Comparison of ENCODE assay signal across 8 mouse cellular contexts in the genomic region with DNA sequence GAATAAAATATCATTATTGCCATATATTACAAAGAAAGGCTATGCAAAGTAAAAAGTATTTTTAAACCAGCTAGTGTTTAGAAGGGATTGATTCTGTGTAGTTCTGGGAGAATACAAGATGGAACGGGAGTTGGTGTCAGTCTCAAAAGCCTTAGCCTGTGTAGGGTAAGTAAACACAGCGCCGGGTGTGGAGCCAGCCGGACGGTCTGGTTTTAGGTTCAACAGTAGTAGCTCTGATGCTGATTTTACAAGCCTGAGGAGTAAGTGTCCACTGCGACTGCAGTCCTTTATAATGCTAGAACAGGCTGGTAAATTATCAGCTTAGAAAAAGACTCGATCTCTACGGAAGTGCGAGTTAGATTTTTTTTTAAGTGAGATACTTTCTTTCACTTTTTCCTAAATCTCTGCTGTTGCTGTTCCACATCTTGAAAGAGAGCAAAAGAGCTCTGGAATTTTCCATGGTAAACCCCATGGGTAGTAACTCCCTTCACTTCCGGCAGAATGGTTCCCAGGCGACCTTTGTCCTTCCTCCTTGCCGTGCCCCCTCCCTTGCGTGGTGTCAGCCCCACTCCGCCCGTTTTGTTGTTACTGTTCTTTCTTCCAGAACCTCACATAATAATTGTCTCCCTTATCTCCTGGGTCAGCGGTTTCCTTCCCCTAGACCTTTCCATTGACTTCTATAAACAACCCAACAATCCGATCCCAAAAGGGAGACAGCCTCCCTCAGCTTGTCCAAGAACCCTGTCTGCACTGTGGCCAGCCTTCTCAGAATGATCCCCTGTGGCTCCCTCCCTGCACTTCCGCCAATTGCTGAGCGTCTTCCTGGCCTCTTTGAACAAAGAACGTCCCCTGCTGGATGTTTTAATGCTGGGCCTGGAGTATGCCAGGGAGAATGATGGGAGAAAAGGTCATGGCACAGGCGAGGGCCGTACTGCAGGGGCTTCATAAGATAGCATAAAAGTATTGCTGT. TPM values are rescaled to one million over a fixed set of nuclear protein-coding genes. Genes with fewer than 3 reads are reported as not detected.
A peak's percentile ranks its signal among the peaks of the same experiment; 100 is the strongest.
DNase-seq lines count a peak whose midpoint lies in the region; ATAC-seq lines count a peak whose summit lies in the region.

No protein-coding gene starts in this region.

- WGBS in heart, embryonic 11.5 days (ENCODE audit: insufficient replicate concordance): 63% methylated on average over 22 of the region's 22 CpGs
- 55% methylated on average over 22 of the region's 22 CpGs for whole genome bisulfite sequencing in stomach, embryonic 15.5 days
- 64% methylated on average over 22 of the region's 22 CpGs for WGBS in hindbrain, embryonic 13.5 days

- H3K9ac ChIP-seq in heart, embryonic 11.5 days (ENCODE audit: low read depth, low read length): no peak overlapping the region
- H3K9ac ChIP-seq in stomach, embryonic 15.5 days: no peak overlapping the region
- no peak overlapping the region for H3K9ac ChIP-seq in hindbrain, embryonic 13.5 days

- no peaks in the 10 kb centered on the region for H3K27me3 ChIP-seq in heart, embryonic 11.5 days (ENCODE audit: control insufficient read depth, insufficient read depth, low read length)
- H3K27me3 ChIP-seq in stomach, embryonic 15.5 days (replicated peaks): no peaks in the 10 kb centered on the region
- no peaks in the 10 kb centered on the region for H3K27me3 ChIP-seq in hindbrain, embryonic 13.5 days

- H3K4me2 ChIP-seq in heart, embryonic 11.5 days: no peak overlapping the region
- peak overlapping the region; percentile 5; the same call in 1 of the 2 replicates for H3K4me2 ChIP-seq in stomach, embryonic 15.5 days
- H3K4me2 ChIP-seq in hindbrain, embryonic 13.5 days: no peak overlapping the region

- H3K4me1 ChIP-seq in heart, embryonic 11.5 days (ENCODE audit: control insufficient read depth, insufficient read depth, low read length): no peaks in the 10 kb centered on the region
- H3K4me1 ChIP-seq in stomach, embryonic 15.5 days: no peaks in the 10 kb centered on the region
- no peaks in the 10 kb centered on the region; the same call in 1 of the 2 replicates for H3K4me1 ChIP-seq in hindbrain, embryonic 13.5 days (replicated peaks)

- no peaks in the 10 kb centered on the region for H3K9me3 ChIP-seq in heart, embryonic 11.5 days (replicated peaks; ENCODE audit: control insufficient read depth, low read length)
- H3K9me3 ChIP-seq in stomach, embryonic 15.5 days: no peaks in the 10 kb centered on the region
- H3K9me3 ChIP-seq in hindbrain, embryonic 13.5 days: no peaks in the 10 kb centered on the region

- peak; percentile 53 for DNase-seq in urinary bladder, postnatal 14 days (ENCODE audit: low spot score)
- DNase-seq in urinary bladder, postnatal 10 days (ENCODE audit: low spot score): no peak
- peak; percentile 83 to 92 for DNase-seq in kidney, postnatal 25 days
- DNase-seq in frontal cortex, postnatal 25 days (ENCODE audit: low spot score in 2 of 2): no peak
- no peak for DNase-seq in frontal cortex, postnatal 14 days (ENCODE audit: low spot score in 2 of 2)

- H3K27ac ChIP-seq in heart, embryonic 11.5 days (ENCODE audit: low read depth, low read length): peak overlapping the region; percentile 76
- no peak overlapping the region; the same call in 1 of the 2 replicates for H3K27ac ChIP-seq in stomach, embryonic 15.5 days
- no peak overlapping the region for H3K27ac ChIP-seq in hindbrain, embryonic 13.5 days

- peaks cover 8% of the 10 kb centered on the region; the same call in 1 of the 2 replicates for H3K36me3 ChIP-seq in heart, embryonic 11.5 days (ENCODE audit: control insufficient read depth, insufficient read depth, low read length)
- no peaks in the 10 kb centered on the region for H3K36me3 ChIP-seq in stomach, embryonic 15.5 days
- peaks cover 43% of the 10 kb centered on the region for H3K36me3 ChIP-seq in hindbrain, embryonic 13.5 days

- H3K4me3 ChIP-seq in heart, embryonic 11.5 days (ENCODE audit: low read depth, low read length): no peak overlapping the region
- H3K4me3 ChIP-seq in stomach, embryonic 15.5 days (replicated peaks): no peak overlapping the region
- no peak overlapping the region for H3K4me3 ChIP-seq in hindbrain, embryonic 13.5 days

- peak; percentile 80 for ATAC-seq in heart, embryonic 11.5 days (replicated peaks; ENCODE audit: insufficient number of reproducible peaks, low FRiP score, low TSS enrichment)
- peak; percentile 56; the same call in 1 of the 2 replicates for ATAC-seq in stomach, embryonic 15.5 days (ENCODE audit: insufficient read depth, low FRiP score, low read depth)
- no peak for ATAC-seq in hindbrain, embryonic 13.5 days (ENCODE audit: low FRiP score)

RNA-seq across cellular contexts. Expression of a gene that starts 41.8 kb away (rescaled TPM):
- 6.7 and 9.5 TPM in 2 replicates for polyA plus RNA-seq in heart, embryonic 11.5 days (2014; fragmentation: Nextera tagmentation; extraction: Ambion mirVana)
- polyA plus RNA-seq in stomach, embryonic 15.5 days (2015; fragmentation: Nextera tagmentation; extraction: Ambion mirVana): 5.9 and 6.2 TPM in 2 replicates
- 12.2 and 12.3 TPM in 2 replicates for polyA plus RNA-seq in hindbrain, embryonic 13.5 days (2015; fragmentation: Nextera tagmentation; extraction: Ambion mirVana)

RNA-seq across cellular contexts. Expression of a gene that starts 50.4 kb away (rescaled TPM):
- 13.3 and 17.7 TPM in 2 replicates for polyA plus RNA-seq in heart, embryonic 11.5 days (2014; fragmentation: Nextera tagmentation; extraction: Ambion mirVana)
- polyA plus RNA-seq in stomach, embryonic 15.5 days (2015; fragmentation: Nextera tagmentation; extraction: Ambion mirVana): 14.3 and 15.4 TPM in 2 replicates
- 42.8 and 52.3 TPM in 2 replicates for polyA plus RNA-seq in hindbrain, embryonic 13.5 days (2015; fragmentation: Nextera tagmentation; extraction: Ambion mirVana)

Comparison
In these comparisons a context has a peak if more than half of its experiments do, and no peak if none do; other contexts are left out.
1. DNase-seq: peak in urinary bladder, postnatal 14 days (single experiment) and kidney, postnatal 25 days (2 of 2); none in urinary bladder, postnatal 10 days (single experiment), frontal cortex, postnatal 25 days (0 of 2) and frontal cortex, postnatal 14 days (0 of 2).